Mouse (Mus musculus) midbrain, embryonic 11.5 days (tissue): ENCODE data around the gene Col6a3. TPM values are rescaled to one million over a fixed set of nuclear protein-coding genes. Genes with fewer than 3 reads are reported as not detected.
A peak's percentile ranks its signal among the peaks of the same experiment; 100 is the strongest.

Source experiments
- ATAC-seq: fragments of 200-750 bp; cut with Nextera tagmentation; 2 replicates; pipeline ENCODE4 v1.8.0; 2017; ENCODE audit warnings: moderate TSS enrichment, moderate library complexity; ENCODE audit not compliant: low FRiP score
- DNase-seq: peaks from one replicate; pipeline ENCODE4 v3.0.0; 2015; ENCODE audit warnings: low spot score; ENCODE audit errors: missing footprints
- H3K27ac ChIP-seq: fragments of 300-500 bp; sonication (generic); 2 replicates; pipeline ENCODE4 v1.5.1; 2014; ENCODE audit warnings: low read depth, low read length
- H3K27me3 ChIP-seq: fragments of 300-500 bp; sonication (generic); 2 replicates; pipeline ENCODE4 v1.6.1; 2014; ENCODE audit warnings: mild to moderate bottlenecking, low read length, moderate library complexity, mixed read lengths; ENCODE audit not compliant: control insufficient read depth, insufficient read depth
- H3K36me3 ChIP-seq: fragments of 300-500 bp; sonication (generic); 2 replicates; pipeline ENCODE4 v1.6.1; 2014; ENCODE audit warnings: mild to moderate bottlenecking, low read length, moderate library complexity, mixed read lengths; ENCODE audit not compliant: control insufficient read depth, insufficient read depth
- H3K4me1 ChIP-seq: fragments of 300-500 bp; sonication (generic); 2 replicates; pipeline ENCODE4 v1.6.1; 2014; ENCODE audit warnings: low read length; ENCODE audit not compliant: control insufficient read depth, insufficient read depth
- H3K4me2 ChIP-seq: fragments of 300-500 bp; sonication (generic); 2 replicates; pipeline ENCODE4 v1.6.1; 2014; ENCODE audit warnings: mild to moderate bottlenecking, moderate library complexity
- H3K4me3 ChIP-seq: fragments of 300-500 bp; sonication (generic); 2 replicates; pipeline ENCODE4 v1.5.1; 2014; ENCODE audit warnings: low read depth, low read length
- H3K9ac ChIP-seq: fragments of 300-500 bp; sonication (generic); 2 replicates; pipeline ENCODE4 v1.6.1; 2014; ENCODE audit warnings: low read length
- H3K9me3 ChIP-seq: fragments of 300-500 bp; sonication (generic); 2 replicates; pipeline ENCODE4 v1.6.1; 2016; ENCODE audit warnings: low read length; ENCODE audit not compliant: control insufficient read depth
- WGBS: fragments of 180-500 bp; shearing (Covaris S2); extraction: QIAGEN DNeasy Blood & Tissue Kit; methylation state at CpG from one replicate; pipeline ENCODE4 v1.1.7; 2014; 5-methylcytosine and 5-hydroxymethylcytosine counted together
- polyA plus RNA-seq: library from polyadenylated mRNA; unstranded; fragments of >200 nt; fragmentation: Nextera tagmentation; extraction: Ambion mirVana; gene quantifications from 2 replicates; pipeline ENCODE4 v1.2.1, GENCODE M21; 2014

Gene Col6a3
- polyA plus RNA-seq, 1 experiment from 2014 or later = 6.7 TPM

GRCm38 (mm10) chr1:90748544-90748943 is 95.2 kb downstream of the Col6a3 start:
- H3K9me3 ChIP-seq = no peaks in the 10 kb centered on the region
- no peak overlapping the region for H3K4me2 ChIP-seq
- H3K36me3 ChIP-seq = no peaks in the 10 kb centered on the region
- H3K27me3 ChIP-seq = no peaks in the 10 kb centered on the region
- H3K4me3 ChIP-seq = no peak overlapping the region
- H3K27ac ChIP-seq = no peak overlapping the region
- DNase-seq = peak; percentile 53
- no peak overlapping the region for H3K9ac ChIP-seq
- ATAC-seq = no peak
- peaks cover 12% of the 10 kb centered on the region for H3K4me1 ChIP-seq
- WGBS = 85% methylated on average over 4 of the region's 4 CpGs

GRCm38 (mm10) chr1:90743941-90744386 is 99.8 kb downstream of the Col6a3 start:
- H3K27ac ChIP-seq = peak overlapping the region; percentile 75
- no peaks in the 10 kb centered on the region for H3K27me3 ChIP-seq

DNA sequence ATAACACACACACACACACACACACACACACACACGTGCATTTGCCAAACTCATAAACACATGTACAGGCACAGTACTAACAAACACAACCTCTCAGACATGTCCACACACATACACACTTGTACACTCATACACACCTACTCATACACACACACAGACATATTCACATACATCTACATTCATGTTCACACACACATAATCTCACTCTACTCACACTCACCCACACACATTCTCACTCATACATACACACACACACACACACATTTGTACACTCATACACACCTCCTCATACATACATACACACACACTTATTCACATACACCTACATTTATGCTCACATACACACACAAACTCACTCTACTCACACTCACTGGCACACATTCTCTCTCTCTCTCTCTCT is 100.3 kb downstream of the Col6a3 start:
- no peak overlapping the region for H3K4me2 ChIP-seq
- no peaks in the 10 kb centered on the region for H3K36me3 ChIP-seq
- H3K27me3 ChIP-seq = no peaks in the 10 kb centered on the region
- no peaks in the 10 kb centered on the region for H3K9me3 ChIP-seq
- H3K4me3 ChIP-seq = no peak overlapping the region
- DNase-seq (no peak), ATAC-seq (peak; percentile 61)
- peak overlapping the region; percentile 75 for H3K27ac ChIP-seq
- H3K4me1 ChIP-seq = peaks cover 12% of the 10 kb centered on the region
- H3K9ac ChIP-seq = no peak overlapping the region; the same call in 1 of the 2 replicates
- WGBS = 89% methylated on average over 1 of the region's 1 CpGs

More at GRCm38 (mm10) chr1:90743941-90744386, 99.8 kb downstream of the Col6a3 start:
- ATAC-seq (peak; percentile 95), DNase-seq (peak; percentile 96)
- 18% methylated on average over 14 of the region's 14 CpGs for whole genome bisulfite sequencing
- Histone ChIP-seq H3K9ac (peak overlapping the region; percentile 48), H3K36me3 (no peaks in the 10 kb centered on the region), H3K4me2 (peak overlapping the region; percentile 37), H3K9me3 (no peaks in the 10 kb centered on the region), H3K4me1 (peaks cover 12% of the 10 kb centered on the region), H3K4me3 (peak overlapping the region; percentile 11; the same call in 1 of the 2 replicates)

DNA sequence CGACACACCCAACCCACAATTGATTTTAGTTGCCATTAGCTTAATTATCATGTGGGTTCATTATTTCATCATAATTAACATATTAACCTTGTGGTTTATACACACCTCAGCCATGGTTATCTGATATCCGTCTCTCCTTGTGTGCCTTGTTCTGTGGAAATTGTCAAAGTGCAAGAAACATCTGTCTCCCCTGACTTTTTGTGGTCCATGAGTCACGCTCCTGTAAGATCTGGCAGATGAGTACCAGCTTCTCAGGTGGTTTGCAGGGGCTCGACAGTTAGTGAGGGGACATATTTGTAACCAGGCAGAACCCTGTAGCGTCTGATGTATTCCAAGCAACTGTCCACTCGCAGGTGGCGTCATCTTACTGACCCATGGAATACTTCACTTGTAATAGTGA is 101.1 kb downstream of the Col6a3 start:
- Histone ChIP-seq H3K9ac (no peak overlapping the region), H3K27me3 (no peaks in the 10 kb centered on the region), H3K9me3 (no peaks in the 10 kb centered on the region), H3K27ac (no peak overlapping the region), H3K4me1 (peaks cover 12% of the 10 kb centered on the region), H3K36me3 (no peaks in the 10 kb centered on the region), H3K4me3 (no peak overlapping the region), H3K4me2 (no peak overlapping the region)
- DNase-seq = no peak
- 93% methylated on average over 7 of the region's 7 CpGs for WGBS
- ATAC-seq = no peak

DNA sequence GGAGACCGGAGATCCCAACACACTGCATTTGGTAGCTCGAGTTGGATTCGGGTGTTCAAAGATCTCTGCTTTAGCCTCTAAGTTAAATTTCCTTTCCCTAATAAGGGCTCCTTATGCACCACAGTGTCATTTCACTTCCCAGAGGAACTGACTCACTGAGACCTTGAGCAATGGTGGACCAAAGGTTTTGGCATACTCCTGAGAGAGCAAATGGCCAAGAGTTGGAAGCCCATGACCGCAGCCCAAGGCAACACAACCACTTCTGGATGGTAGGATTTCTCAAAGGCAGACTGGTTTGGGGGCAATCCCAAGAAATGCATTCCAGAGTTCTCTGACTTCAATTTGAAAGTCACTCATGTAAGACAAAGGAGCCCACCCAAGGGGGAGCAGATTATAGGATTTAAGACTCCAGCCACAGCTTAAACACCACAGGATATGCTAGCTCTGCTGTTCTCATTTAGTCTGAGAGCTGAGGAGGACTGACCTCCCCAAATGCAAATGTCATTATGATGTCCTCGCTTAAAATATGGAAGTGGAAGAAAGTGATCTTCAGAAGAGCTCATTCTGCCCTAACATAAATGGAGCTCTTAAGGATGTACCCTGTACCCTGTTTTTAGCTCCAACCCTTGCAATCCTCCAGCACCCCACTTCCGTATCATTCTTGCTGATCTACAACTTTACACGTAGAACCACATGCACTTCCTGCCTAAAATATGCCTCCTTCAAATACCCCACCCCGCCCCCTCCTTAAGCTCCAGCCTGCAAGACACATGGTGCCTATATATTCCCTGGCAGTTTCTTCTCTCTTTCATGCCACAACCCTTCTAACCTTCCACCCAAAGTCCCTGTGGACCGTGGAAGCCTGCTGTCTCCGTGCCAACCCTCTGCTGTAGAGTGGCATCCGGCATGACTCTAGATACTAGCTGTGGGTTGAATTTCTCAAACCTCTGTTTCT is 103.3 kb downstream of the Col6a3 start:
- Histone ChIP-seq H3K4me3 (no peak overlapping the region), H3K36me3 (no peaks in the 10 kb centered on the region), H3K4me2 (no peak overlapping the region), H3K4me1 (peaks cover 12% of the 10 kb centered on the region), H3K27me3 (no peaks in the 10 kb centered on the region), H3K27ac (no peak overlapping the region), H3K9ac (no peak overlapping the region), H3K9me3 (no peaks in the 10 kb centered on the region)
- ATAC-seq = no peak
- DNase-seq = no peak
- 77% methylated on average over 11 of the region's 11 CpGs for WGBS

DNA sequence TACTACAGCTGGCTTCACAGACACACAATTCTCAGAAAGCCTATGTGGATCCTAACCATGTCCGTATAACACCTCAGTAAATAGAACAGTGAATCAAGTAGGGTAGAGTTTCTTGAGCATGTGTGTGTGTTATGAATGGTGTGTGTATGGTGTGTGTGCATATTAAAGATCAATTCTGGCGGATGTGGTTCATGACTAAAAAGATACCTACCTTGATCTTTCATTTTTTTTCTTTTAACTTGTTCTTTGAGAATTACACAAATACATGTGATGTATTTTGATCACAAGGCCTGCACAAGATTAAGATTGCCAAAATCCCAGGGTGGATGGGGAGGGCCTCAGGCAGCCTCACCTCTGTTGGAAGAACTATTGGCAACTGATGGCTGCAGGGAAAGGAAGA is 104.9 kb downstream of the Col6a3 start:
- Histone ChIP-seq H3K4me1 (peaks cover 6% of the 10 kb centered on the region; the same call in 1 of the 2 replicates), H3K27me3 (no peaks in the 10 kb centered on the region), H3K4me2 (no peak overlapping the region), H3K4me3 (no peak overlapping the region), H3K9ac (no peak overlapping the region), H3K9me3 (no peaks in the 10 kb centered on the region), H3K27ac (no peak overlapping the region), H3K36me3 (no peaks in the 10 kb centered on the region)
- ATAC-seq (no peak), DNase-seq (no peak)
- WGBS = 92% methylated on average over 2 of the region's 2 CpGs

DNA sequence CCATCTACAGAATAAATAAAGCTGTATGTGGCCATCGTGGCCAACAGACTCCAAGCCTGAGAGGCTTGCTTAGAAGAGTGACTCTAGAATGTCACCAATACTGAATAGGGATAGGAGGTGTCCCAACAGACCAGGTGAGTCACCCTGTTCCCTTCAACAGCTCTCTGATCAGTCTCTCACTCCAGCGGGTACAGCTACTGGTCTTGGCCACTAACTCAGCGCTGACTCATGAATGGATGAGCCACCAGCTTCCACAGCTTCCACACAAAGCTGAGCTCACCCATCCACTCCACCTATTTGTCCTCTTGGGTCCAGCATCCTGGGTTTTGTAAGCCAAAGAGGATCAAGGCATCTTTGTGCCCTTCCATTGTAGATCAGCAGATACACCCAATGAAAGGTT is 114.3 kb downstream of the Col6a3 start:
- no peak for ATAC-seq
- WGBS = 67% methylated on average over 3 of the region's 3 CpGs

GRCm38 (mm10) chr1:90723754-90724153 is 120.0 kb downstream of the Col6a3 start:
- Histone ChIP-seq H3K4me2 (no peak overlapping the region), H3K9ac (no peak overlapping the region), H3K27ac (no peak overlapping the region), H3K9me3 (no peaks in the 10 kb centered on the region), H3K36me3 (no peaks in the 10 kb centered on the region), H3K27me3 (no peaks in the 10 kb centered on the region), H3K4me3 (no peak overlapping the region), H3K4me1 (no peaks in the 10 kb centered on the region)
- ATAC-seq (no peak), DNase-seq (no peak)

More for the DNA sequence above, 114.3 kb downstream of the Col6a3 start:
- Histone ChIP-seq H3K4me2 (no peak overlapping the region), H3K9me3 (no peaks in the 10 kb centered on the region), H3K36me3 (no peaks in the 10 kb centered on the region), H3K27me3 (no peaks in the 10 kb centered on the region), H3K4me1 (peaks cover 13% of the 10 kb centered on the region), H3K27ac (no peak overlapping the region), H3K4me3 (no peak overlapping the region), H3K9ac (no peak overlapping the region)
- no peak for DNase-seq

DNA sequence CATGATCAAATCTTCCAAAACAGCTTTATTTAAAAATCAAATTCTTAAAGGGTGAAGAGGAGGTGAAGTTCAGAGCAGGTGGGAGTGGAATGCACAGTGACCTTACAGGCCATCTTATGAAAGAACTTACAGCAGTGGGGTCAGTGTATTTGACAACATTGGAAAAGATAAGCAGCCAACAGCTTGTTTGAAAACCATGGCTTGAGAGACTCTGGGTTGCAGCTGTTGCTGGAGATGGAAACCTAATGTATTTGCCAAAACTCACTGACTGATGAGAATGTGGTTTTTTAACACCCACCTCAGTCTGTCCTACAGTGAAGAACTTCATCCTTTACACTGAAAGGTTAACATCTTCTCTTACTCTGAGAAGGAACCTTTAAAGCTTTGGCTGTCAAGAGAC is 120.4 kb downstream of the Col6a3 start:
- no peak overlapping the region for H3K27ac ChIP-seq
- no peak for DNase-seq
- H3K9ac ChIP-seq = no peak overlapping the region
- no peaks in the 10 kb centered on the region for H3K4me1 ChIP-seq
- H3K9me3 ChIP-seq = no peaks in the 10 kb centered on the region
- ATAC-seq = no peak
- no peaks in the 10 kb centered on the region for H3K27me3 ChIP-seq
- no peak overlapping the region for H3K4me2 ChIP-seq
- H3K36me3 ChIP-seq = no peaks in the 10 kb centered on the region
- no peak overlapping the region for H3K4me3 ChIP-seq
